Mouse (Mus musculus) T-helper 1 cell (primary cell): ENCODE data around the gene Eif4e2.

Experiments used
- in situ Hi-C: fragments of 300-600 bp; cut with MboI, MseI; formaldehyde crosslinking; loops from one replicate; pipeline ENCODE4 v1.15.1; 2025; ENCODE audit warnings: high pct_unique_total_duplicates

Gene Eif4e2

GRCm38 (mm10) chr1:87200811-87201210 lies 12.9 kb upstream of the Eif4e2 start:
- in situ Hi-C loops = no loop called here

- in situ Hi-C loops = no loop called here
These were observed 11.9 kb upstream of the Eif4e2 start for GRCm38 (mm10) chr1:87201848-87202247.

- in situ Hi-C loops = no loop called here
These were observed 9.9 kb upstream of the Eif4e2 start for GRCm38 (mm10) chr1:87203779-87204178.

- in situ Hi-C loops = no loop called here
These were observed 9.2 kb upstream of the Eif4e2 start, which contains the start of gene Chrng for GRCm38 (mm10) chr1:87204465-87204864. Gene Chrng, plus strand, starts transcription at chr1:87204657.

GRCm38 (mm10) chr1:87205038-87205437 lies 8.7 kb upstream of the Eif4e2 start:
- in situ Hi-C loops = no loop called here

GRCm38 (mm10) chr1:87205502-87205901 lies 8.2 kb upstream of the Eif4e2 start:
- in situ Hi-C loops = no loop called here

- in situ Hi-C loops = no loop called here
These were observed 7.4 kb upstream of the Eif4e2 start for GRCm38 (mm10) chr1:87206339-87206738.

- in situ Hi-C loops = no loop called here
These were observed 2.3 kb upstream of the Eif4e2 start for GRCm38 (mm10) chr1:87211431-87211830.

- in situ Hi-C loops = no loop called here
These were observed 1.0 kb downstream of the Eif4e2 start for GRCm38 (mm10) chr1:87214748-87215147.

GRCm38 (mm10) chr1:87217938-87218337 lies 4.2 kb downstream of the Eif4e2 start:
- in situ Hi-C loops = no loop called here

- in situ Hi-C loops = no loop called here
These were observed 12.0 kb downstream of the Eif4e2 start for GRCm38 (mm10) chr1:87225739-87226138.

GRCm38 (mm10) chr1:87226409-87227159 lies 12.9 kb downstream of the Eif4e2 start:
- in situ Hi-C loops = no loop called here

- in situ Hi-C loops = no loop called here
These were observed 13.4 kb downstream of the Eif4e2 start for GRCm38 (mm10) chr1:87227160-87227550.

GRCm38 (mm10) chr1:87230606-87231005 lies 16.9 kb downstream of the Eif4e2 start:
- in situ Hi-C loops = no loop called here

- in situ Hi-C loops = no loop called here
These were observed 18.5 kb downstream of the Eif4e2 start for GRCm38 (mm10) chr1:87232197-87232596.

- in situ Hi-C loops = no loop called here
These were observed 25.3 kb downstream of the Eif4e2 start for GRCm38 (mm10) chr1:87239056-87239455.

GRCm38 (mm10) chr1:87243021-87243420 lies 29.3 kb downstream of the Eif4e2 start:
- in situ Hi-C loops = loop anchor here (10.0 kb wide), 1 partner anchor 172 kb away; no protein-coding TSS in a partner anchor

GRCm38 (mm10) chr1:87245430-87245829 lies 31.7 kb downstream of the Eif4e2 start:
- in situ Hi-C loops = loop anchor here (10.0 kb wide), 1 partner anchor 169 kb away; no protein-coding TSS in a partner anchor

- in situ Hi-C loops = loop anchor here (10.0 kb wide), 1 partner anchor 169 kb away; no protein-coding TSS in a partner anchor
These were observed 32.5 kb downstream of the Eif4e2 start for GRCm38 (mm10) chr1:87245929-87246815.

GRCm38 (mm10) chr1:87252040-87252609 lies 38.4 kb downstream of the Eif4e2 start:
- in situ Hi-C loops = no loop called here

GRCm38 (mm10) chr1:87255173-87255572 lies 41.5 kb downstream of the Eif4e2 start:
- in situ Hi-C loops = loop anchor here (5.0 kb wide), 1 partner anchor 62 kb away; no protein-coding TSS in a partner anchor

GRCm38 (mm10) chr1:87257691-87258090 lies 44.0 kb downstream of the Eif4e2 start:
- in situ Hi-C loops = loop anchor here (5.0 kb wide), 1 partner anchor 60 kb away; no protein-coding TSS in a partner anchor
